Mouse (Mus musculus) embryonic facial prominence, embryonic 14.5 days (tissue): ENCODE data around the gene Map3k15. TPM values are rescaled to one million over a fixed set of nuclear protein-coding genes. Genes with fewer than 3 reads are reported as not detected.

Experiments used
- ATAC-seq: fragments of 200-750 bp; cut with Nextera tagmentation; 2 replicates; pipeline ENCODE4 v1.8.0; 2017; ENCODE audit warnings: low read depth, moderate number of reproducible peaks, moderate TSS enrichment
- DNase-seq: peaks from one replicate; pipeline ENCODE4 v3.0.0-alpha.2; 2015; ENCODE audit warnings: low spot score
- H3K27ac ChIP-seq: fragments of 300-500 bp; sonication (generic); replicated peaks from 2 replicates; pipeline ENCODE4 v1.5.1; 2014; ENCODE audit warnings: low read depth, mild to moderate bottlenecking, low read length, moderate library complexity
- H3K27me3 ChIP-seq: fragments of 300-500 bp; sonication (generic); replicated peaks from 2 replicates; pipeline ENCODE4 v1.6.1; 2014; ENCODE audit warnings: low read length; ENCODE audit not compliant: control insufficient read depth, insufficient read depth
- H3K36me3 ChIP-seq: fragments of 300-500 bp; sonication (generic); 2 replicates; pipeline ENCODE4 v1.6.1; 2014; ENCODE audit warnings: low read length, mixed read lengths; ENCODE audit not compliant: control insufficient read depth, insufficient read depth
- H3K4me1 ChIP-seq: fragments of 300-500 bp; sonication (generic); 2 replicates; pipeline ENCODE4 v1.6.1; 2014; ENCODE audit warnings: antibody characterized with exemption, low read length; ENCODE audit not compliant: control insufficient read depth, insufficient read depth
- H3K4me2 ChIP-seq: fragments of 300-500 bp; sonication (generic); 2 replicates; pipeline ENCODE4 v1.6.1; 2014; ENCODE audit warnings: low read depth, mild to moderate bottlenecking, low read length, moderate library complexity, mixed read lengths
- H3K4me3 ChIP-seq: fragments of 300-500 bp; sonication (generic); 2 replicates; pipeline ENCODE4 v1.5.1; 2014; ENCODE audit warnings: low read depth, mild to moderate bottlenecking, low read length
- H3K9ac ChIP-seq: fragments of 300-500 bp; sonication (generic); 2 replicates; pipeline ENCODE4 v1.6.1; 2014; ENCODE audit warnings: low read depth, mild to moderate bottlenecking, low read length, moderate library complexity, mixed read lengths
- H3K9me3 ChIP-seq: fragments of 300-500 bp; sonication (generic); 2 replicates; pipeline ENCODE4 v1.6.1; 2016; ENCODE audit warnings: low read length; ENCODE audit not compliant: control insufficient read depth
- WGBS: fragments of 180-500 bp; shearing (Covaris S2); extraction: QIAGEN DNeasy Blood & Tissue Kit; methylation state at CpG from one replicate; pipeline ENCODE4 v1.1.7; 2014; 5-methylcytosine and 5-hydroxymethylcytosine counted together
- polyA plus RNA-seq: library from polyadenylated mRNA; unstranded; fragments of >200 nt; fragmentation: Nextera tagmentation; extraction: Ambion mirVana; gene quantifications from 2 replicates; pipeline ENCODE4 v1.2.1, GENCODE M21; 2014

Map3k15 gene
- polyA plus RNA-seq, 1 experiment from 2014 or later: 0.13 TPM

- DNase-seq (no peak), ATAC-seq (no peak)
- peaks cover 11% of the 10 kb centered on the region; the same call in 1 of the 2 replicates for H3K27me3 ChIP-seq
- H3K9ac ChIP-seq: no peak overlapping the region
- H3K27ac ChIP-seq: no peak overlapping the region
- WGBS: 90% methylated on average over 9 of the region's 9 CpGs
- no peaks in the 10 kb centered on the region for H3K36me3 ChIP-seq
- H3K9me3 ChIP-seq: no peaks in the 10 kb centered on the region
- no peaks in the 10 kb centered on the region for H3K4me1 ChIP-seq
- no peak overlapping the region for H3K4me2 ChIP-seq
- no peak overlapping the region for H3K4me3 ChIP-seq
Measured at GRCm38 (mm10) chrX:159963925-159964324, 24.3 kb upstream of the Map3k15 start.

- ATAC-seq (no peak), DNase-seq (no peak)
- peaks cover 6% of the 10 kb centered on the region for H3K27me3 ChIP-seq
- no peak overlapping the region for H3K27ac ChIP-seq
- H3K4me3 ChIP-seq: no peak overlapping the region
- no peaks in the 10 kb centered on the region for H3K4me1 ChIP-seq
- no peak overlapping the region for H3K4me2 ChIP-seq
- no peaks in the 10 kb centered on the region for H3K36me3 ChIP-seq
- WGBS: 82% methylated on average over 2 of the region's 2 CpGs
- no peaks in the 10 kb centered on the region for H3K9me3 ChIP-seq
- no peak overlapping the region for H3K9ac ChIP-seq
Measured at GRCm38 (mm10) chrX:159969025-159969424, 19.2 kb upstream of the Map3k15 start.

DNA sequence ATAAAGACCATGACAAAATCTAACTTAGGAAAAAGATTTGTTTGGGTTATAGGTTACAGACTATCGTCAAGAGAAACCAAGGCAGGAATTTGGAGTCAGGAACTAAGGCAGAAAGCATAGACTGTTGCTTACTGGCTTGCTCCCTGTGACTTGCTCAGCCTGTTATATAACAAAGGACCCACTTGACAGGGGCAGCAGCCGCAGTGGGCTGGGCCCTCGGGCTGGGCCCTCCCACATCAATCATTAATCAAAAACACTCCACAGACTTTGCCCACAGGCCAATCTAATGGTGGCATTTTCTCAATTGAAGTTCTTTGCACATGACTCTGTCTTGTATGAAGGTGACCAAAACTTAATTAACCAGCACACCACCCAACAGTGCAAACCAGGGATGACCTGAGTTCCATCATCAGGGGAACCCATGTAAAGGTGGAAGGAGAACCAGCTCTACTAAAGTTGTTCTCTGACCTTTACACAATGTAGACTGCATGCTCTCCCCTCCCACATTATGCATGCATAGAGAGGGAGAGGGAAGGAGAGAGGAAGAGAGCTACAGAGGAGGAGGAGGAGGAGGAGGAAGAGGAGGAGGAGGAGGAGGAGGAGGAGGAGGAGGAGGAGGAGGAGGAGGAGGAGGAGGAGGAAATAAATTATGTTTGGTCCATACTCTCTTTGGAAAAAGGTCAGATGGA is 17.0 kb upstream of the Map3k15 start:
- Histone ChIP-seq H3K36me3 (no peaks in the 10 kb centered on the region), H3K27me3 (peaks cover 7% of the 10 kb centered on the region), H3K9ac (no peak overlapping the region), H3K27ac (no peak overlapping the region), H3K4me1 (no peaks in the 10 kb centered on the region), H3K9me3 (no peaks in the 10 kb centered on the region), H3K4me2 (no peak overlapping the region), H3K4me3 (no peak overlapping the region)
- WGBS: 50% methylated on average over 3 of the region's 3 CpGs
- no peak for DNase-seq
- ATAC-seq: no peak

DNA sequence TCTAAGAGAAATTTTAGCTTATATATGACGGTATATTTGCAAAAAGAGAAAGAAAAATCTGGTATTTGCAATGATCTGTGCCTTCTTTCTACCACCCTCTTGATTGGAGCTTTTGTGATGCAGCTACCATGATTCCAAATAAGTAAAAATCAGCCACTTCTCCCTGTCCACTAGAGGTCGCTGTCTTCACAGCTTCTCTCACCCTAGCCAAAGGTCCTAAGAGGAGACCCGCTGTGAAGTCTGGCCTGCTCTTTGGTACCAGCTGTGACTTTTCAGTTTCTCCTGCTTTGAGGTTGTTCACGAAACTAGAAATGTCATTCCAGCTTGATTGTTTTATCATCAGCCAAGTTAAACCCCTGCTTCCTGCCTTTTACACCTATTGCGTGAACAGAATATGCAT is 14.5 kb upstream of the Map3k15 start:
- no peak for ATAC-seq
- Histone ChIP-seq H3K27ac (no peak overlapping the region), H3K9ac (no peak overlapping the region), H3K4me3 (no peak overlapping the region), H3K36me3 (no peaks in the 10 kb centered on the region), H3K27me3 (peaks cover 8% of the 10 kb centered on the region), H3K4me1 (no peaks in the 10 kb centered on the region), H3K9me3 (no peaks in the 10 kb centered on the region), H3K4me2 (no peak overlapping the region)
- DNase-seq: peak; percentile 59
- WGBS: 28% methylated on average over 5 of the region's 5 CpGs

- no peaks in the 10 kb centered on the region for H3K9me3 ChIP-seq
- 64% methylated on average over 3 of the region's 3 CpGs for WGBS
Measured at GRCm38 (mm10) chrX:159976243-159976642, 12.0 kb upstream of the Map3k15 start.

DNA sequence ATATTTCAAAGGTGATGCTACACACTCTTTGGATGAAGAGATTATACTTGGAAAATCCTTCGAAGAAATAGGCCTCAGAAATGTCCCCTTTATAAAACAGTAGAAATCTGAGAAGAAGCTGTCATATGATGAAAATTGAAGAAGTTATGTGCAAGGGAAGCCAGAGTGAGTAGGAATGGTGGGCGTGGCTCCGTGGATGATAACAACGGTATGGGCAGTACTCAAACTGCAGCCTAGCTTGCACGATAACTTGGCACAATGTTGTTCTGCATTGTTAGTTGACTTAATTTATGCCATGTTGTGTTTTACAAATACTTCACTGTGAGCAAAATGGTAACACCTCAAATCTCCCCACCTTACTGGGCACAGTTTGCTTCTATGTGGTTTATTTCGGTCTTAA is 7.6 kb downstream of the Map3k15 start:
- 0 out of 2 replicates have a peak, but pooled peaks cover 10% of the 10 kb centered on the region for H3K27me3 ChIP-seq
- no peak for ATAC-seq
- WGBS: 85% methylated on average over 6 of the region's 6 CpGs
- H3K9me3 ChIP-seq: no peaks in the 10 kb centered on the region
- H3K36me3 ChIP-seq: no peaks in the 10 kb centered on the region
- H3K4me2 ChIP-seq: no peak overlapping the region
- no peak overlapping the region for H3K9ac ChIP-seq
- H3K27ac ChIP-seq: no peak overlapping the region
- H3K4me1 ChIP-seq: no peaks in the 10 kb centered on the region
- H3K4me3 ChIP-seq: no peak overlapping the region
- no peak for DNase-seq

More at GRCm38 (mm10) chrX:159976243-159976642, 12.0 kb upstream of the Map3k15 start:
- Histone ChIP-seq H3K4me2 (no peak overlapping the region), H3K27me3 (peaks cover 8% of the 10 kb centered on the region), H3K4me1 (no peaks in the 10 kb centered on the region), H3K9ac (no peak overlapping the region), H3K4me3 (no peak overlapping the region), H3K36me3 (no peaks in the 10 kb centered on the region), H3K27ac (no peak overlapping the region)
- no peak for DNase-seq
- ATAC-seq: no peak

DNA sequence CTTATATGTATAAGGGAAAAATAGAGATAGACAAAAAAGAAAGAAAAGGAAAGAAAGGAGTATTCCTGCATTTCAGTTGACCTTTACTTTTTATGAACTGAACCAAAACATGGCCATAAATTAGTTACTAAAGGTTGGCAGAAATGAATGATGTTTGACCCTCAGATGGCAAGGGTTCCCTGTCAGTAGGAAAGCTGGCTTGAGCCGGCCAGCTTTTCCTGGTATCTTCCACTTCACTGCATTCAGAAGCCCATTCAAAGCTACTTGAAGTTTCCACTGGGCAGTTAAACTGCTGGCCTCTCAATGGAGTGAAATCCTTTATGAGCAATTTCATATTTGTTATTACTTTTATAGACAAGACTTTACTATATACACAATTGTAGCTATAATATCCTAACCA is 65.1 kb downstream of the Map3k15 start:
- H3K36me3 ChIP-seq: no peaks in the 10 kb centered on the region
- no peak overlapping the region for H3K4me2 ChIP-seq
- no peaks in the 10 kb centered on the region for H3K9me3 ChIP-seq
- H3K27me3 ChIP-seq: peaks cover 8% of the 10 kb centered on the region
- no peak for ATAC-seq
- 76% methylated on average over 1 of the region's 1 CpGs for WGBS
- H3K9ac ChIP-seq: no peak overlapping the region
- no peak for DNase-seq
- no peaks in the 10 kb centered on the region for H3K4me1 ChIP-seq
- H3K27ac ChIP-seq: no peak overlapping the region
- H3K4me3 ChIP-seq: no peak overlapping the region

DNA sequence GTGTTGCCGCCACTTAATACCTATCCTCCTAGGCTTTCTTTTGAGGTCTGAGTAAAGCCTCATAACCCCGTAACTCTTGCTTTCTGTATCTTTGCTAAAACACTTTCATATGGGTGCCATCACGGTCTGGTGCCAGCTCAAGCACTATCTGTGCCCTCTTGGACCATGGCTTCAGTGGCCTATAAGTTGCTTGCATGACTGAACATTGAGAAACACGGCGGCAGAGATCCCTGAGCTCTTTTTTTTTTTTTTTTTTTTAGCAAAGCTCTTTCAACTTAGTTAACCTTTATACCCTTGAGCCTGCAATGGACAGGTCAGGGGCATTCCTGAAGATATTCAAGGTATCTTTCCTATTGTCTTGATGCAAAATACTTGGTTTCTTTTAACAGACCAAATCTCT is 66.4 kb downstream of the Map3k15 start:
- DNase-seq (no peak), ATAC-seq (no peak)
- no peak overlapping the region for H3K27ac ChIP-seq
- peaks cover 8% of the 10 kb centered on the region; the same call in 1 of the 2 replicates for H3K27me3 ChIP-seq
- no peaks in the 10 kb centered on the region for H3K4me1 ChIP-seq
- no peaks in the 10 kb centered on the region for H3K9me3 ChIP-seq
- H3K4me3 ChIP-seq: no peak overlapping the region
- WGBS: 75% methylated on average over 5 of the region's 5 CpGs
- no peak overlapping the region for H3K9ac ChIP-seq
- no peaks in the 10 kb centered on the region for H3K36me3 ChIP-seq
- H3K4me2 ChIP-seq: no peak overlapping the region

GRCm38 (mm10) chrX:160091973-160092372 is 103.7 kb downstream of the Map3k15 start:
- no peaks in the 10 kb centered on the region for H3K36me3 ChIP-seq
- H3K4me3 ChIP-seq: no peak overlapping the region
- WGBS: 85% methylated on average over 1 of the region's 1 CpGs
- DNase-seq (no peak), ATAC-seq (no peak)
- H3K27me3 ChIP-seq: no peaks in the 10 kb centered on the region; the same call in 1 of the 2 replicates
- no peaks in the 10 kb centered on the region for H3K9me3 ChIP-seq
- H3K4me1 ChIP-seq: no peaks in the 10 kb centered on the region
- no peak overlapping the region for H3K9ac ChIP-seq
- H3K27ac ChIP-seq: no peak overlapping the region
- no peak overlapping the region for H3K4me2 ChIP-seq
